Mouse (Mus musculus) hindbrain, postnatal 0 days (tissue): Measurements from ENCODE around the gene Metap1. TPM values are rescaled to one million over a fixed set of nuclear protein-coding genes. Genes with fewer than 3 reads are reported as not detected.

Experiments used
- ATAC-seq: fragments of 200-750 bp; cut with Nextera tagmentation; 2 replicates; pipeline ENCODE4 v1.8.0; 2017; ENCODE audit warnings: mild to moderate bottlenecking, moderate TSS enrichment, moderate library complexity
- DNase-seq: peaks from one replicate; pipeline ENCODE4 v3.0.0-alpha.2; 2015; ENCODE audit warnings: low spot score
- H3K27ac ChIP-seq: fragments of 300-500 bp; sonication (generic); 2 replicates; pipeline ENCODE4 v1.5.1; 2014; ENCODE audit warnings: mild to moderate bottlenecking
- H3K27me3 ChIP-seq: fragments of 300-500 bp; sonication (generic); 2 replicates; pipeline ENCODE4 v1.6.1; 2014; ENCODE audit warnings: low read length, mixed read lengths; ENCODE audit not compliant: insufficient read depth
- H3K36me3 ChIP-seq: fragments of 300-500 bp; sonication (generic); 2 replicates; pipeline ENCODE4 v1.6.1; 2014; ENCODE audit warnings: low read length, mixed read lengths; ENCODE audit not compliant: insufficient read depth
- H3K4me1 ChIP-seq: fragments of 300-500 bp; sonication (generic); 2 replicates; pipeline ENCODE4 v1.6.1; 2014; ENCODE audit warnings: antibody characterized with exemption, low read length, mixed read lengths; ENCODE audit not compliant: insufficient read depth
- H3K4me2 ChIP-seq: fragments of 300-500 bp; sonication (generic); 2 replicates; pipeline ENCODE4 v1.6.1; 2014; ENCODE audit warnings: low read depth, mild to moderate bottlenecking, low read length, moderate library complexity, mixed read lengths
- H3K4me3 ChIP-seq: fragments of 300-500 bp; sonication (generic); 2 replicates; pipeline ENCODE4 v1.5.1; 2014; ENCODE audit warnings: low read length
- H3K9ac ChIP-seq: fragments of 300-500 bp; sonication (generic); replicated peaks from 2 replicates; pipeline ENCODE4 v1.6.1; 2014; ENCODE audit warnings: mild to moderate bottlenecking, low read length, moderate library complexity, mixed read lengths
- H3K9me3 ChIP-seq: fragments of 300-500 bp; sonication (generic); 2 replicates; pipeline ENCODE4 v1.6.1; 2016; ENCODE audit warnings: low read length, mixed read lengths
- CTCF ChIP-seq: IDR thresholded peaks from 2 replicates; pipeline ENCODE4 v1.5.1; 2016; ENCODE audit warnings: antibody characterized with exemption, control low read depth, low read depth
- WGBS: fragments of 180-500 bp; shearing (Covaris S2); extraction: QIAGEN DNeasy Blood & Tissue Kit; methylation state at CpG from one replicate; pipeline ENCODE4 v1.1.7; 2014; 5-methylcytosine and 5-hydroxymethylcytosine counted together
- polyA plus RNA-seq: library from polyadenylated mRNA; unstranded; fragments of >200 nt; fragmentation: Nextera tagmentation; extraction: Ambion mirVana; gene quantifications from 2 replicates; pipeline ENCODE4 v1.2.1, GENCODE M21; 2015
- total RNA-seq: library from RNA; depleted of rRNA; stranded (reverse); fragments of >200 nt; gene quantifications from 2 replicates; pipeline ENCODE4 v1.2.3, GENCODE M21; 2014

Metap1 gene
- total and polyA plus RNA-seq, 2 experiments from 2014 or later, result 43.6 to 46.3 TPM

DNA sequence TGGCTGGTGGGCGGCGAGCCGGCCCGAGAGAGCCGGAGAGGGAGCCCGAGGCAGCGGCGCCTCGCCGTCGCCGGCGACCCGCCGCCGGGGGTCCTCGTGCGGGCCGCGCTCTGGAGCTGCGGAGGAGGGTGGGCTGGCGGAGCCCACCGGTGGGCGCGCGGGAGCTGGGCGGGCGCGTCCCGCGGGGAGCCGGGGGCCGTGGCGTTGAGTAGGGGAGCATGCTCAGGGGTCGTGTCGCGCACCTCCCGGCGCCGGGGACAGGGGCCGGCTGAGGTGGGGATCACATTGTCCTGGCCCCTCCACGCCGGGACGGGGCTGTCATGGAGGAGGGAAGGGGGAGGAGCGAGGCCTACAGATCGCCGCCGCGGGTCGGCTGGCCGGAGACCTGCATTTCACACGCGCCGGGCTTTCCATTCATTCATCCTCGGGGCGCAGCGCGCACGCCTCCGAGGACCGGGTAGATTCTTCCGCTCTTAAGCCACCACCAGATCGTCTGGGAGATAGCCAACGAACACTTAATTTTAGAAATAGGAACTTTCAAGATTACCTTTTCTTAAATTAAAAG lies 38.4 kb upstream of the Metap1 start:
- no peak for TF ChIP-seq CTCF

DNA sequence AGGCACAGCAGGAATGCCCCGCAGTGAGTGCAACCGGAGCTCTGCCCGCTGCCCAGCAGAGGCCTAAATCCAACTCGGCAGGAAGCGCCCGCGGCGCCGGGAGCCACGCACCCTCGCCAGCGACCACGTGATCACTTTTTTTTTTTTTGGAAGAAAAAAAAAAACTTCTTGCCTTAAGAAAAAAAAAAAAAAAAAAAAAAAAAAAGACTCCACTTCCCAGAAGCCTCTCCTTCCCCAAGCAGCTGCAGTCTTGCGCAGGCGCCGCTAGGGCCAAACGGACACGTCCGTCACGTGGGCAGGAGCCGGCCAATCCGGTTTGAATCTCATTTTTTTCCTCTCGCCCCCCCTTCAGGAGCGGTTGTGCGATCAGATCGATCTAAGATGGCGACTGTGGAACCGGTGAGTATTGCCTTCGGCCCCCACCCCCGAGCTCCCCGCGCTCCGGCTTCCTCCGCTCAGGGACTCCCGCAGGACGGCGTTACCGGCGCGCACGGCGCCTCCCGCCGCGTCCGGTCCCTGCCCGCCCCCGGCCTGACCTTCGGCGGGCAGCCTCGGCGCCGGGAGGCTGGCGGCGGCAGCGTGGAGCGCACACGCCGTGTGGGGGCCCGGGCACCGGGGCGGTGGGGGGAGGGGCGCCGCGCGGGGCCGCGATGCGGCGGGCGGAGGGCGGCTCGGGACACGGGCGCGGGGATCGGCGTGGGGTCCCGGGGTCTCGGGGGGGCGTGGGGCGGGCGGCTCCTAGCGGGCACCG lies 37.8 kb upstream of the Metap1 start:
- H3K9me3 ChIP-seq, result no peaks in the 10 kb centered on the region
- H3K27me3 ChIP-seq, result no peaks in the 10 kb centered on the region
- H3K4me2 ChIP-seq, result peak overlapping the region; percentile 81
- peaks cover 8% of the 10 kb centered on the region; the same call in 1 of the 2 replicates for H3K4me1 ChIP-seq
- ATAC-seq (peak; percentile 97), DNase-seq (peak; percentile 100)
- TF ChIP-seq CTCF, result peak; percentile 54
- under 1% methylated on average over 60 of the region's 85 CpGs for WGBS
- peak overlapping the region; percentile 95 for H3K4me3 ChIP-seq
- peak overlapping the region; percentile 96 for H3K27ac ChIP-seq
- no peaks in the 10 kb centered on the region for H3K36me3 ChIP-seq
- peak overlapping the region; percentile 96 for H3K9ac ChIP-seq

More for the DNA sequence above, 38.4 kb upstream of the Metap1 start:
- WGBS, result 1% methylated on average over 48 of the region's 64 CpGs
- Histone ChIP-seq H3K27me3 (no peaks in the 10 kb centered on the region), H3K27ac (peak overlapping the region; percentile 96), H3K9ac (peak overlapping the region; percentile 96), H3K4me2 (peak overlapping the region; percentile 81), H3K4me1 (peaks cover 8% of the 10 kb centered on the region; the same call in 1 of the 2 replicates), H3K36me3 (no peaks in the 10 kb centered on the region), H3K9me3 (no peaks in the 10 kb centered on the region), H3K4me3 (peak overlapping the region; percentile 95)
- DNase-seq (peak; percentile 81), ATAC-seq (peak; percentile 73)

DNA sequence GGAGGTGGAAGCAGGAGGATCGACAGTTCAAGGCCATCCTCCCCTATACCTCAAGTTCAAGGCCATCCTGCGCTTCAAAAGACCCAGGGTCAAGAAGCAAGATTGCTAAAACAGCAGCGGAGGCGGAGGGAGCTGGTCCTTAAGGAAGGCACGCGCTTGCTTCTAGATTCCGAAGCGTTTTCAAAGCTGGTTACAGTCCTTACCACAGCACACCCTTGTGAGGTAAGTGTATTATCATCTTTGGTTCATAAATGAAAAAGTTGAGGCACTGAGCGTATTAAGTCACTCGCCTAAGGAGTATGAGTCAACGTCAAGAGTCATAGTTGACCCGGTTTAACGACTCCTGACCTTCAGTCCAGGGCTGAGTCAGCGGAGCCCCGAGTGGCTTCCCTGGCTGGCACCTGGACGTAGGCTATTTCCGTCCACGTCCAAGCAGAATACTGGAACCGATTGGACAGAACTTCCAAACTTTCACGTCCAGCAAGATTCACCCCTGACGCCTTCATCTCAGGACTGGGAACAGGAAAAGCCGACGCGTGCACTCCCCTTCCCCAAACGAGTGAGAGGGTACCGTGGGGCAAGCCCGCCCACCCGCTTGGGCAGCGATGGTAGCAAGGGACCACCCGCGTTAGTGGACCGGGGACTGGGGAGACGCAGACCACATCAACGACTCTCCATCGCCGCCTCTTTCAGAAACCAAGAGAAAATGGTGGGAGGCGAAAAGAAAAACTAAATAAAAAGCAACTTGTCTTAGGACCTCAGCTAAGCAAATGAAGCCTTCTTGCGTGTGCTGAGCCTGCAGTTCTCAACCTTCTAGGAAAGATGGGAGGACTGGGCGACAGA lies 37.0 kb upstream of the Metap1 start, which contains the start of gene Eif4e:
Eif4e (plus strand) TSS at position 107 of the 843 bp plus-strand sequence.
- 3% methylated on average over 39 of the region's 39 CpGs for WGBS
- ATAC-seq (peak; percentile 28), DNase-seq (peak; percentile 18)
- H3K4me3 ChIP-seq, result peak within 1 kb of the TSS; percentile 95
- H3K4me1 ChIP-seq, result peaks cover 8% of the 10 kb centered on the region; the same call in 1 of the 2 replicates
- H3K27ac ChIP-seq, result peak within 1 kb of the TSS; percentile 96
- peak within 1 kb of the TSS; percentile 75 for H3K4me2 ChIP-seq
- H3K27me3 ChIP-seq, result no peaks in the 10 kb centered on the region
- H3K9ac ChIP-seq, result peak within 1 kb of the TSS; percentile 62
- TF ChIP-seq CTCF, result no peak
- H3K36me3 ChIP-seq, result no peaks in the 10 kb centered on the region
- no peaks in the 10 kb centered on the region for H3K9me3 ChIP-seq

DNA sequence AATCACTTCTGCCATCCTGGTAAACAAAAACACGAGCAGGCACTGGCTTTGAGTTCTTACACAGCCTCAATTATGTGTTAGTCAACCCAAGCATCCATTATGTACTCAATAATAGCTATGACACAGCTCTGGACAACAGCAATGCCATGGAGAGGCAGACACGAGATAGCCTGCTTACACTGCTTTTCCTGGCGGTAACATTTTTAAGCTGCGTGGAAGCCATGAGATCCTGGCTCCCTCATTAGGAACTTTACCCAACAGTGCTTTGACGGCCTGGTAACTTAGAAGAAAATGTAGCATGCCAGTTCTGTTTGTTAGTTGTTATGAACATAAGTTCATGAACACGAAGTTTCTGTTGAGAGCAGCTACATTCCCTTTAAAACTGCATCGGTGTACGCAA lies 36.2 kb upstream of the Metap1 start:
- no peak overlapping the region for H3K4me3 ChIP-seq
- WGBS, result 55% methylated on average over 8 of the region's 8 CpGs
- no peak for ATAC-seq
- H3K4me1 ChIP-seq, result peaks cover 8% of the 10 kb centered on the region; the same call in 1 of the 2 replicates
- H3K27ac ChIP-seq, result no peak overlapping the region
- no peak for DNase-seq
- TF ChIP-seq CTCF, result no peak
- no peak overlapping the region for H3K9ac ChIP-seq
- H3K36me3 ChIP-seq, result no peaks in the 10 kb centered on the region
- H3K27me3 ChIP-seq, result no peaks in the 10 kb centered on the region
- no peaks in the 10 kb centered on the region for H3K9me3 ChIP-seq
- H3K4me2 ChIP-seq, result no peak overlapping the region

DNA sequence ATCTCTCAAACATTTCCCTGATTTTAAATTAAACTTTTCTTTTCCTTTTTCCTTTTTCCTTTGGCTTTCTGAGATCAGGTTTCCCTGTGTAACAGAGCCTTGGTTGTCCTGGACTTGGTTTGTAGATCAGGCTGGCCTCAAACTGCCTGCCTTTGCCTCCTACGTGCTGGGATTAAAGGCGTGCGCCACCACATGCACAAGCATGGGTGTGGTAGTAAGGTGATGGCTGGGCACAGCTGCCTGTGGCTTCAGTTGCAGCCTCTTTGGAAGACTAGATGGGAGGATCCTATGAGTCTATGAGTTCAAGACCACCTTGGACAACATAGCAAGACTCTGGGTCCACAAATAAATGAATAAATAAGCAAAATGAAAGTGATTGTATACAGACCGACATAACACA lies 34.6 kb upstream of the Metap1 start:
- no peak for DNase-seq
- Histone ChIP-seq H3K27ac (no peak overlapping the region), H3K36me3 (no peaks in the 10 kb centered on the region), H3K27me3 (no peaks in the 10 kb centered on the region), H3K9me3 (no peaks in the 10 kb centered on the region), H3K4me1 (0 out of 2 replicates have a peak, but pooled peaks cover 5% of the 10 kb centered on the region), H3K4me2 (no peak overlapping the region), H3K4me3 (no peak overlapping the region), H3K9ac (no peak overlapping the region)
- TF ChIP-seq CTCF, result no peak
- 96% methylated on average over 4 of the region's 4 CpGs for WGBS
- ATAC-seq, result no peak

DNA sequence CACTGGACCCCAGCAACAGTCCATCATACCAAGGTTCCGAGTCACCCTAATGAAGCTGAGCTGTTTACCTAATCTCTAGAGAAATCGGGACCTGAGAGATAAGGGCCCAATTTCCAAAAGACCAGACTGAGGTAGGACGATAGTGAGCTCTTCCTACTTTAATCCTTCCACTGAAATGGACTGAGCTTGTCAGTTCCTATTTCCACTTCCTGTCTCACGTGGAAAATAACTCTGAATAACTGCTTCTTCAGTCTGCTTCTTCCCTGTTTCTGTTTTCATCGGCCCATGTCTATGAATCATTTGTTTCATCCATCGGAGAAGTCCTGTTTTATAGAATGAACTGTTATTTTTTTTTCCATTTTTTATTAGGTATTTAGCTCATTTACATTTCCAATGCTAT lies 29.9 kb upstream of the Metap1 start:
- no peaks in the 10 kb centered on the region for H3K36me3 ChIP-seq
- H3K9me3 ChIP-seq, result no peaks in the 10 kb centered on the region
- no peak overlapping the region for H3K27ac ChIP-seq
- WGBS, result 81% methylated on average over 6 of the region's 6 CpGs
- TF ChIP-seq CTCF, result no peak
- no peak for DNase-seq
- no peak overlapping the region for H3K9ac ChIP-seq
- ATAC-seq, result no peak
- H3K4me2 ChIP-seq, result no peak overlapping the region
- H3K4me1 ChIP-seq, result 0 out of 2 replicates have a peak, but pooled peaks cover 3% of the 10 kb centered on the region
- no peaks in the 10 kb centered on the region for H3K27me3 ChIP-seq
- H3K4me3 ChIP-seq, result no peak overlapping the region
